Mouse (Mus musculus) heart, embryonic 12.5 days (tissue): ENCODE data around the gene Acap2. TPM values are rescaled to one million over a fixed set of nuclear protein-coding genes. Genes with fewer than 3 reads are reported as not detected.

Source experiments
- ATAC-seq: fragments of 200-750 bp; cut with Nextera tagmentation; 2 replicates; pipeline ENCODE4 v1.8.0; 2017; ENCODE audit warnings: moderate TSS enrichment, moderate library complexity; ENCODE audit not compliant: insufficient number of reproducible peaks, low FRiP score
- H3K27ac ChIP-seq: fragments of 300-500 bp; sonication (generic); 2 replicates; pipeline ENCODE4 v1.5.1; 2016; ENCODE audit warnings: mild to moderate bottlenecking, moderate library complexity; ENCODE audit not compliant: poor library complexity, severe bottlenecking
- H3K27me3 ChIP-seq: fragments of 300-500 bp; sonication (generic); replicated peaks from 2 replicates; pipeline ENCODE4 v1.6.1; 2016; ENCODE audit warnings: mild to moderate bottlenecking, moderate library complexity
- H3K36me3 ChIP-seq: fragments of 300-500 bp; sonication (generic); 2 replicates; pipeline ENCODE4 v1.6.1; 2016; ENCODE audit warnings: mild to moderate bottlenecking, moderate library complexity
- H3K4me1 ChIP-seq: fragments of 300-500 bp; sonication (generic); replicated peaks from 2 replicates; pipeline ENCODE4 v1.6.1; 2016; ENCODE audit warnings: mild to moderate bottlenecking
- H3K4me2 ChIP-seq: fragments of 300-500 bp; sonication (generic); 2 replicates; pipeline ENCODE4 v1.6.1; 2016; ENCODE audit warnings: mild to moderate bottlenecking, moderate library complexity
- H3K4me3 ChIP-seq: fragments of 300-500 bp; sonication (generic); 2 replicates; pipeline ENCODE4 v1.5.1; 2016; ENCODE audit warnings: mild to moderate bottlenecking
- H3K9ac ChIP-seq: fragments of 300-500 bp; sonication (generic); 2 replicates; pipeline ENCODE4 v1.6.1; 2016; ENCODE audit warnings: mild to moderate bottlenecking, moderate library complexity
- H3K9me3 ChIP-seq: fragments of 300-500 bp; sonication (generic); replicated peaks from 2 replicates; pipeline ENCODE4 v1.6.1; 2016; ENCODE audit warnings: mild to moderate bottlenecking, moderate library complexity
- WGBS: fragments of 180-500 bp; shearing (Covaris S2); methylation state at CpG from one replicate; pipeline ENCODE4 v1.1.7; 2016; 5-methylcytosine and 5-hydroxymethylcytosine counted together
- polyA plus RNA-seq: library from polyadenylated mRNA; unstranded; fragments of >200 nt; fragmentation: Nextera tagmentation; extraction: Ambion mirVana; gene quantifications from 2 replicates; pipeline ENCODE4 v1.2.1, GENCODE M21; 2016

The Acap2 gene
- polyA plus RNA-seq, 1 experiment from 2014 or later, result 17.0 TPM

GRCm38 (mm10) chr16:31188270-31188669, 12.8 kb downstream of the Acap2 start:
- Histone ChIP-seq H3K36me3 (no peaks in the 10 kb centered on the region), H3K4me3 (no peak overlapping the region), H3K4me2 (no peak overlapping the region), H3K4me1 (peaks cover 39% of the 10 kb centered on the region), H3K9ac (no peak overlapping the region), H3K9me3 (no peaks in the 10 kb centered on the region), H3K27ac (no peak overlapping the region), H3K27me3 (no peaks in the 10 kb centered on the region)
- WGBS, result 62% methylated on average over 6 of the region's 6 CpGs
- no peak for ATAC-seq

DNA sequence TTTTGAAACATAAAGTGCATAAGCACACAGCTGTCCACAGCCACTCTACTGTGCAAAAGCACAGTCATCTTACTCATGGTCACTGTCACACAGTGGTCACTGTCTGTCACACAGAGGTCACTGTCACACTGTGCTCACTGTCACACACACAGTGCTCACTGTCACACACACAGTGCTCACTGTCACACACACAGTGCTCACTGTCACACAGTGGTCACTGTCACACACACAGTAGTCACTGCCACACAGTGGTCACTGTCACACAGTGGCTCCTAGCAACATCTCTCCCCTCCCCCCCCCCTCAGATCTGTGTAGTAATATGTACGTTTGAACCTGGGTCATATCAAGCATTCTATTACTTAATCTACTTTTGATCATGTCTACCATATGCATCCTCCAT, 13.9 kb downstream of the Acap2 start:
- Histone ChIP-seq H3K4me3 (no peak overlapping the region), H3K9me3 (no peaks in the 10 kb centered on the region), H3K27ac (no peak overlapping the region), H3K4me1 (peaks cover 43% of the 10 kb centered on the region), H3K9ac (no peak overlapping the region), H3K27me3 (no peaks in the 10 kb centered on the region), H3K4me2 (no peak overlapping the region), H3K36me3 (no peaks in the 10 kb centered on the region)
- WGBS, result 56% methylated on average over 1 of the region's 1 CpGs
- no peak for ATAC-seq

GRCm38 (mm10) chr16:31185757-31186156, 15.3 kb downstream of the Acap2 start:
- H3K27me3 ChIP-seq, result no peaks in the 10 kb centered on the region
- WGBS, result 79% methylated on average over 2 of the region's 2 CpGs
- H3K4me2 ChIP-seq, result no peak overlapping the region
- H3K4me3 ChIP-seq, result no peak overlapping the region
- H3K27ac ChIP-seq, result no peak overlapping the region
- peaks cover 36% of the 10 kb centered on the region for H3K4me1 ChIP-seq
- no peaks in the 10 kb centered on the region for H3K9me3 ChIP-seq
- no peaks in the 10 kb centered on the region for H3K36me3 ChIP-seq
- ATAC-seq, result no peak
- no peak overlapping the region for H3K9ac ChIP-seq

DNA sequence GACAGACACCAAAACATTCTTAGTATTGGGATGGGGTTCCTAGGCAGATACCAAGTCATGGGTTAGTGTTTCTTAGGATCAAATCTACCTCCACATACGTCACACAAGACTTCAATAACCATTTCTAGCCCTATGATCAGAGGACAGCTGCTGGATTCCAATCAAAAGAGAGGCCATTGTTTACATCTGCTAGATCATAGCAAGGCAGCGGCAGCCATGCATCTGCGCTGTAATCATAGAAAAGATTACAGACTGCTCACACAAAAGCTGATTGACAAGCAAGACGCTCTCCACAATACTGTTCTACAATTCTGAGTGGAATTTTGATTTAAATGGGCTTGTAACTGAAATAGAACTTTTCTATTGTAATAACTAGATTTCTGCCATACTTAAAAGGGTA, 16.3 kb downstream of the Acap2 start:
- 62% methylated on average over 4 of the region's 4 CpGs for WGBS
- Histone ChIP-seq H3K9ac (no peak overlapping the region), H3K9me3 (no peaks in the 10 kb centered on the region), H3K4me2 (no peak overlapping the region), H3K27me3 (no peaks in the 10 kb centered on the region), H3K4me1 (peaks cover 36% of the 10 kb centered on the region), H3K36me3 (no peaks in the 10 kb centered on the region), H3K4me3 (no peak overlapping the region), H3K27ac (no peak overlapping the region)
- no peak for ATAC-seq

DNA sequence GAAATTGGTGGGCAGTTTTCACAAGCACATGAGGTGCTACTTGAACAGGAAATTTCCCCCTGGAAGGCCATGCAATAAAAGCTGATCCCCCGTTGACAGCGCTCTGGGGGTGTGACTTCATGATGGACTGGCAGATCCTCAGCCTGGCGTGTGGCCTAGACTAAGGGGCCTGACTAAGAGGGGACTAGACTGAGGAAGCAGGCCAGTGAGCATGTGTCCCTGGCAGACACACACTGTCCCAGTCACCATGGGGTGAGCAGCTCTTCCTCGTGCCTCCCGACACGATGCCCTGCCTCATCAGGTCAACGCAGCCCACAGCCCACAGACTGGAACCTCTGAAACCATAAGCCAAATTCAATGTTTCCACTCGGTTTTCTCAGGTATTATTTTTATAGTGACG, 18.5 kb downstream of the Acap2 start:
- Histone ChIP-seq H3K27ac (no peak overlapping the region), H3K4me1 (peaks cover 34% of the 10 kb centered on the region), H3K27me3 (no peaks in the 10 kb centered on the region), H3K9ac (no peak overlapping the region), H3K36me3 (no peaks in the 10 kb centered on the region), H3K9me3 (no peaks in the 10 kb centered on the region), H3K4me2 (no peak overlapping the region), H3K4me3 (no peak overlapping the region)
- WGBS, result 64% methylated on average over 9 of the region's 9 CpGs
- no peak; the same call in 1 of the 2 replicates for ATAC-seq

DNA sequence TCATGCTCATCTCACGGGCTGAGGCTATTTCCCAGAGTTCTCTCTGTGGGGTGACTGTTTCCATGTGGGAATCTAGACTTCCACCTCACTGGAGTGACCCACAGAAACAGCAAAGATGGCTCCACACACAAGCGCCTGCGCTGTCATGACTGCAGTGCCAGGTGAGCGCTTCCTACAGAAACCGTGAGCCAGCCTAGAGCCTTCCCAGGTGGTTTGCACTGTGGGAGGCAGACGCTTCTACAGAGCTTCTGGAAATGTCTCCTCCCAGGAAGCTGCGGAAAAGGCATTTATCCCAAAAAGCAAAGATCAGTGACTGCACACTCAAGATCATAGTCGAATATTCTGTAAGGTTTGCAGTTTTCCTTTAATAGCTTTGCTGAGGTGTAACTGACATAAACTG, 20.2 kb downstream of the Acap2 start:
- H3K27me3 ChIP-seq, result no peaks in the 10 kb centered on the region
- peaks cover 34% of the 10 kb centered on the region for H3K4me1 ChIP-seq
- no peak for ATAC-seq
- 84% methylated on average over 8 of the region's 8 CpGs for WGBS
- H3K4me2 ChIP-seq, result no peak overlapping the region
- H3K4me3 ChIP-seq, result no peak overlapping the region
- no peaks in the 10 kb centered on the region for H3K36me3 ChIP-seq
- no peak overlapping the region for H3K9ac ChIP-seq
- no peaks in the 10 kb centered on the region for H3K9me3 ChIP-seq
- H3K27ac ChIP-seq, result no peak overlapping the region

DNA sequence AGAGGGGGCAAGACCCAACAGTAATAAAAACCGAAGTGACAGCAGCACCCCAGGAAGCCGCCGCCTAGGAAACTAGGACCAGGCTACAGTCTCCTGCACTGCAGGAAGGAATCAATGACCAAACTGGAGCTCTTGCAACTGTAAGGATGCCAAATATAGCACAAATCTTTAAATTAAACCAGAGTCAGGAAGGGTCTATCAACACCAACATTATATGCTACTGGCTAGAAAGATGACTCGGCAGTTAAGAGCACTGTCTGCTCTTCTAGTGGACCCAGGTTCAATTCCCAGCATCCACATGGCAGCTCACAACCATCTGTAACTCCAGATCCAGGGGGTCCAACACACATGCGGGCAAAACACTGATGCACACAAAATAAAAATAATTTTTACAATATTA, 21.7 kb downstream of the Acap2 start:
- Histone ChIP-seq H3K27me3 (no peaks in the 10 kb centered on the region), H3K4me1 (peaks cover 37% of the 10 kb centered on the region), H3K4me3 (no peak overlapping the region), H3K27ac (no peak overlapping the region), H3K9me3 (no peaks in the 10 kb centered on the region), H3K36me3 (no peaks in the 10 kb centered on the region), H3K4me2 (no peak overlapping the region), H3K9ac (no peak overlapping the region)
- 68% methylated on average over 5 of the region's 5 CpGs for WGBS
- no peak for ATAC-seq

DNA sequence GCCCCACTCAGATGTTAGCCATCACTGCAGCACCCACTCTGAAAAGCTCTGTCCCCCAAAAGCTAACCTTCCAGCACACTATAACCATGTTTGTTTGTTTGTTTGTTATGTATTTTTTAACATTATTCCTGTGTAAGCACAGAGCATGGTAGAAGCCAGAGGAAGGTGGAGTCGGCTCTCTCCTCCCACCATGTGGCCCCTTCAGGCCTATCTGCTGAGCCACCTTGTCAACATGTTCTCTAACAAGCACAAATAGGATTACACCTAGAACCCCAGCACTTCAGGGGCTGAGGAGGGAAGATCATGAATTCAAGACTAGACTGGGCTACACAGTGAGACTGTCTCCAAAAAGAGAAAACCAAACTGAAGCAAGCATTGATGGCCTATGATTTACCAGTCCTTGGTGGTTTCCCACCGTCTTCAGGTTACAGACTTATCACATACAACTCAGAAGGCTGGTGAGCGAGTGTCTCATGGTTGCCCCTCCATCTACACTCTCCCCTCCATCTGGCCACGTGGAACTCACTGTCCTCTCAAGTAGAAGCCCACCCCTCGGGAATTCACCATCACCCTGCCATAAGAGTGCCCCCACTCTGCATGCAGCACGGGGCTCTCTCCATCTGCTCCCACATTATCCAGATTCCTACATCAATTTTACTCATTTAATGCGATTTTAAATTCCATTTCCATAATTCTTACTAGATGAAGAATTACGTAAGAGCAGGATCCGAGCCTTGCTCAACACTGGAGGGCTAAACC, 26.0 kb downstream of the Acap2 start:
- Histone ChIP-seq H3K27me3 (no peaks in the 10 kb centered on the region), H3K4me3 (no peak overlapping the region), H3K4me2 (no peak overlapping the region), H3K4me1 (peaks cover 17% of the 10 kb centered on the region), H3K27ac (no peak overlapping the region), H3K36me3 (no peaks in the 10 kb centered on the region), H3K9me3 (no peaks in the 10 kb centered on the region), H3K9ac (no peak overlapping the region)
- no peak for ATAC-seq
- 74% methylated on average over 9 of the region's 9 CpGs for WGBS

- ATAC-seq, result no peak
- no peaks in the 10 kb centered on the region for H3K27me3 ChIP-seq
- no peak overlapping the region for H3K9ac ChIP-seq
- H3K27ac ChIP-seq, result no peak overlapping the region
- H3K9me3 ChIP-seq, result no peaks in the 10 kb centered on the region
- WGBS, result 92% methylated on average over 3 of the region's 3 CpGs
- H3K4me2 ChIP-seq, result no peak overlapping the region
- no peak overlapping the region for H3K4me3 ChIP-seq
- H3K36me3 ChIP-seq, result no peaks in the 10 kb centered on the region
- H3K4me1 ChIP-seq, result peaks cover 28% of the 10 kb centered on the region
Measured at GRCm38 (mm10) chr16:31172229-31172628, 28.8 kb downstream of the Acap2 start.

GRCm38 (mm10) chr16:31171418-31171817, 29.6 kb downstream of the Acap2 start:
- Histone ChIP-seq H3K4me3 (no peak overlapping the region), H3K36me3 (no peaks in the 10 kb centered on the region), H3K4me2 (no peak overlapping the region), H3K27ac (no peak overlapping the region), H3K9me3 (no peaks in the 10 kb centered on the region), H3K4me1 (peaks cover 30% of the 10 kb centered on the region), H3K9ac (no peak overlapping the region), H3K27me3 (no peaks in the 10 kb centered on the region)
- ATAC-seq, result no peak

DNA sequence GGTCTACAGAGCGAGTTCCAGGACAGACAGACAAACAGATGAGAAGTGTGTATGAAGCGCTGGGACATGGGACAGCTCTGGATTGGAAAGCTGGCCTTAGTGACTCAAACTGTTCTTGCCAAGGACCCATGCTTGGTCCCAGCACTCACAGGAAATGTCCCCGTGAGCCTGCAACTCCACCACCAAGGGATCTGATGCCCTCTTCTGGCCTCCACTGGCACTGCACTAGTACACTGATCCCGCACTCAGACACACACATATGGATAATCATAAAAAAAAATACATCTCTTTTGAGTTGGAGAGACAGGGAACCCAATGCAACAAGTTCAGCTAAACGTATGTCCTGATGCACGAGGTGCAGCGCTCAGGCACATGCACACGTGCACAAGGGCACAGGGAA, 30.7 kb downstream of the Acap2 start:
- H3K9me3 ChIP-seq, result no peaks in the 10 kb centered on the region
- H3K27ac ChIP-seq, result no peak overlapping the region
- ATAC-seq, result no peak
- no peak overlapping the region for H3K4me3 ChIP-seq
- H3K4me2 ChIP-seq, result no peak overlapping the region
- 94% methylated on average over 8 of the region's 8 CpGs for WGBS
- H3K9ac ChIP-seq, result no peak overlapping the region
- H3K27me3 ChIP-seq, result no peaks in the 10 kb centered on the region
- peaks cover 34% of the 10 kb centered on the region for H3K4me1 ChIP-seq
- no peaks in the 10 kb centered on the region for H3K36me3 ChIP-seq

GRCm38 (mm10) chr16:31169596-31169995, 31.4 kb downstream of the Acap2 start:
- H3K9me3 ChIP-seq, result no peaks in the 10 kb centered on the region

More at GRCm38 (mm10) chr16:31169596-31169995, 31.4 kb downstream of the Acap2 start:
- Histone ChIP-seq H3K36me3 (no peaks in the 10 kb centered on the region), H3K27ac (no peak overlapping the region), H3K27me3 (no peaks in the 10 kb centered on the region), H3K4me1 (peaks cover 27% of the 10 kb centered on the region), H3K9ac (no peak overlapping the region), H3K4me3 (no peak overlapping the region), H3K4me2 (no peak overlapping the region)
- ATAC-seq, result no peak
